Mouse (Mus musculus): ENCODE results near the gene Chd6. TPM values are rescaled to one million over a fixed set of nuclear protein-coding genes. Genes with fewer than 3 reads are reported as not detected.

The Chd6 gene
- total RNA-seq, 2 experiments from 2014 or later: 56.7 to 68.5 TPM

- no peak for DNase-seq (ENCODE audit: low spot score in 2 of 2)
Observed at GRCm38 (mm10) chr2:160940930-160941709, 167.8 kb downstream of the Chd6 start.

GRCm38 (mm10) chr2:160934451-160934850 lies 174.4 kb downstream of the Chd6 start:
- DNase-seq (ENCODE audit: low spot score in 2 of 2): no peak

GRCm38 (mm10) chr2:160933890-160934289 lies 175.0 kb downstream of the Chd6 start:
- no peak for DNase-seq (ENCODE audit: low spot score in 2 of 2)

- no peak for DNase-seq (ENCODE audit: low spot score in 2 of 2)
Observed at GRCm38 (mm10) chr2:160932981-160933380, 175.9 kb downstream of the Chd6 start.

- DNase-seq (ENCODE audit: low spot score in 2 of 2): no peak
Observed at GRCm38 (mm10) chr2:160932325-160932724, 176.6 kb downstream of the Chd6 start.

- no peak for DNase-seq (ENCODE audit: low spot score in 2 of 2)
Observed at GRCm38 (mm10) chr2:160931378-160931777, 177.5 kb downstream of the Chd6 start.

- peak; percentile 36 to 55 for DNase-seq (ENCODE audit: low spot score in 2 of 2)
Observed at GRCm38 (mm10) chr2:160925203-160925602, 183.7 kb downstream of the Chd6 start.

GRCm38 (mm10) chr2:160921285-160921684 lies 187.6 kb downstream of the Chd6 start:
- no peak for DNase-seq (ENCODE audit: low spot score in 2 of 2)

- DNase-seq (ENCODE audit: low spot score in 2 of 2): no peak
Observed at GRCm38 (mm10) chr2:160918930-160919215, 190.0 kb downstream of the Chd6 start.

- no peak for DNase-seq (ENCODE audit: low spot score in 2 of 2)
Observed at GRCm38 (mm10) chr2:160918154-160918929, 190.5 kb downstream of the Chd6 start.

GRCm38 (mm10) chr2:160917313-160917712 lies 191.6 kb downstream of the Chd6 start:
- DNase-seq (ENCODE audit: low spot score in 2 of 2): no peak

GRCm38 (mm10) chr2:160916714-160917113 lies 192.2 kb downstream of the Chd6 start:
- no peak for DNase-seq (ENCODE audit: low spot score in 2 of 2)

GRCm38 (mm10) chr2:160915821-160916610 lies 192.9 kb downstream of the Chd6 start:
- DNase-seq (ENCODE audit: low spot score in 2 of 2): no peak

GRCm38 (mm10) chr2:160914656-160915055 lies 194.2 kb downstream of the Chd6 start:
- DNase-seq (ENCODE audit: low spot score in 2 of 2): no peak

- no peak for DNase-seq (ENCODE audit: low spot score in 2 of 2)
Observed at GRCm38 (mm10) chr2:160912231-160912671, 196.6 kb downstream of the Chd6 start, which contains the start of gene Emilin3. Gene Emilin3 (minus strand): TSS chr2:160912328.

- no peak for DNase-seq (ENCODE audit: low spot score in 2 of 2)
Observed at GRCm38 (mm10) chr2:160911558-160912201, 197.2 kb downstream of the Chd6 start.

GRCm38 (mm10) chr2:160910633-160911032 lies 198.2 kb downstream of the Chd6 start:
- no peak for DNase-seq (ENCODE audit: low spot score in 2 of 2)

GRCm38 (mm10) chr2:160908607-160909006 lies 200.3 kb downstream of the Chd6 start:
- no peak for DNase-seq (ENCODE audit: low spot score in 2 of 2)

GRCm38 (mm10) chr2:160906101-160906500 lies 202.8 kb downstream of the Chd6 start:
- DNase-seq (ENCODE audit: low spot score in 2 of 2): no peak

- no peak for DNase-seq (ENCODE audit: low spot score in 2 of 2)
Observed at GRCm38 (mm10) chr2:160905301-160905700, 203.6 kb downstream of the Chd6 start.
